Mouse (Mus musculus) forebrain, postnatal 0 days (tissue): ENCODE data around the gene Upb1. TPM values are rescaled to one million over a fixed set of nuclear protein-coding genes. Genes with fewer than 3 reads are reported as not detected.
A peak's percentile ranks its signal among the peaks of the same experiment; 100 is the strongest.
"Not testable (repeated sequence)": the region's sequence is repeated elsewhere in the genome, so short reads cannot be mapped to it uniquely, and the experiment has no call there.

Source experiments
- ATAC-seq: fragments of 200-750 bp; cut with Nextera tagmentation; 2 replicates; pipeline ENCODE4 v1.8.0; 2017; ENCODE audit warnings: mild to moderate bottlenecking, moderate library complexity
- DNase-seq: peaks from one replicate; pipeline ENCODE4 v3.0.0-alpha.2; 2015
- H3K27ac ChIP-seq: fragments of 300-500 bp; sonication (generic); 2 replicates; pipeline ENCODE4 v1.5.1; 2014; ENCODE audit warnings: low read depth, mild to moderate bottlenecking, antibody characterized with exemption, low read length, moderate library complexity, mixed read lengths
- H3K27me3 ChIP-seq: fragments of 300-500 bp; sonication (generic); 2 replicates; pipeline ENCODE4 v1.6.1; 2014; ENCODE audit warnings: mild to moderate bottlenecking, low read length, mixed read lengths; ENCODE audit not compliant: insufficient read depth
- H3K36me3 ChIP-seq: fragments of 300-500 bp; sonication (generic); 2 replicates; pipeline ENCODE4 v1.6.1; 2014; ENCODE audit warnings: mild to moderate bottlenecking, moderate library complexity; ENCODE audit not compliant: insufficient read depth
- H3K4me1 ChIP-seq: fragments of 300-500 bp; sonication (generic); 2 replicates; pipeline ENCODE4 v1.6.1; 2014; ENCODE audit warnings: antibody characterized with exemption; ENCODE audit not compliant: insufficient read depth
- H3K4me2 ChIP-seq: fragments of 300-500 bp; sonication (generic); 2 replicates; pipeline ENCODE4 v1.6.1; 2014; ENCODE audit warnings: low read depth, mild to moderate bottlenecking, moderate library complexity
- H3K4me3 ChIP-seq: fragments of 300-500 bp; sonication (generic); 2 replicates; pipeline ENCODE4 v1.5.1; 2014; ENCODE audit warnings: low read depth, low read length, mixed read lengths
- H3K9ac ChIP-seq: fragments of 300-500 bp; sonication (generic); 2 replicates; pipeline ENCODE4 v1.6.1; 2014; ENCODE audit warnings: mild to moderate bottlenecking
- H3K9me3 ChIP-seq: fragments of 300-500 bp; sonication (generic); 2 replicates; pipeline ENCODE4 v1.6.1; 2016; ENCODE audit warnings: low read length
- CTCF ChIP-seq: sonication (generic); IDR thresholded peaks from 2 replicates; pipeline ENCODE4 v1.5.1; 2016; ENCODE audit warnings: antibody characterized with exemption, control low read depth, low read depth
- WGBS: fragments of 180-500 bp; shearing (Covaris S2); extraction: QIAGEN DNeasy Blood & Tissue Kit; methylation state at CpG from one replicate; pipeline ENCODE4 v1.1.7; 2014; 5-methylcytosine and 5-hydroxymethylcytosine counted together
- polyA plus RNA-seq: library from polyadenylated mRNA; unstranded; fragments of >200 nt; fragmentation: Nextera tagmentation; extraction: Ambion mirVana; gene quantifications from 2 replicates; pipeline ENCODE4 v1.2.1, GENCODE M21; 2015
- total RNA-seq: library from RNA; depleted of rRNA; stranded (reverse); fragments of >200 nt; gene quantifications from 2 replicates; pipeline ENCODE4 v1.2.3, GENCODE M21; 2014

The Upb1 gene
- total and polyA plus RNA-seq, 2 experiments from 2014 or later = 0.58 to 0.62 TPM

- 79% methylated on average over 3 of the region's 3 CpGs for whole genome bisulfite sequencing
- H3K4me1 ChIP-seq = no peaks in the 10 kb centered on the region
- DNase-seq = no peak
Observed at GRCm38 (mm10) chr10:75462728-75463127, 61.8 kb downstream of the Upb1 start.

GRCm38 (mm10) chr10:75465781-75466550, 65.1 kb downstream of the Upb1 start:
- peak; percentile 34 for DNase-seq
- Histone ChIP-seq H3K4me3 (no peak overlapping the region), H3K9me3 (no peaks in the 10 kb centered on the region), H3K27me3 (no peaks in the 10 kb centered on the region), H3K27ac (no peak overlapping the region), H3K36me3 (no peaks in the 10 kb centered on the region), H3K9ac (no peak overlapping the region), H3K4me1 (no peaks in the 10 kb centered on the region), H3K4me2 (no peak overlapping the region)
- no peak for TF ChIP-seq CTCF
- peak; percentile 86 for ATAC-seq
- 59% methylated on average over 6 of the region's 6 CpGs for WGBS

More at GRCm38 (mm10) chr10:75462728-75463127, 61.8 kb downstream of the Upb1 start:
- H3K4me3 ChIP-seq = no peak overlapping the region
- no peak for ATAC-seq
- no peaks in the 10 kb centered on the region for H3K9me3 ChIP-seq
- H3K27ac ChIP-seq = no peak overlapping the region
- H3K27me3 ChIP-seq = no peaks in the 10 kb centered on the region
- no peak overlapping the region for H3K4me2 ChIP-seq
- TF ChIP-seq CTCF = no peak
- H3K9ac ChIP-seq = no peak overlapping the region
- no peaks in the 10 kb centered on the region for H3K36me3 ChIP-seq

GRCm38 (mm10) chr10:75473411-75473810, 72.5 kb downstream of the Upb1 start:
- H3K4me2 ChIP-seq = no peak overlapping the region
- H3K27me3 ChIP-seq = no peaks in the 10 kb centered on the region
- no peak for TF ChIP-seq CTCF
- H3K4me3 ChIP-seq = no peak overlapping the region
- 79% methylated on average over 8 of the region's 8 CpGs for WGBS
- peaks cover 12% of the 10 kb centered on the region; the same call in 1 of the 2 replicates for H3K4me1 ChIP-seq
- H3K27ac ChIP-seq = no peak overlapping the region
- no peaks in the 10 kb centered on the region for H3K9me3 ChIP-seq
- no peak overlapping the region for H3K9ac ChIP-seq
- no peaks in the 10 kb centered on the region for H3K36me3 ChIP-seq
- no peak for DNase-seq
- no peak for ATAC-seq

GRCm38 (mm10) chr10:75474571-75474970, 73.7 kb downstream of the Upb1 start:
- H3K4me1 ChIP-seq = peaks cover 12% of the 10 kb centered on the region; the same call in 1 of the 2 replicates
- H3K27ac ChIP-seq = no peak overlapping the region; the same call in 1 of the 2 replicates
- H3K9me3 ChIP-seq = no peaks in the 10 kb centered on the region
- H3K36me3 ChIP-seq = no peaks in the 10 kb centered on the region
- no peak overlapping the region for H3K9ac ChIP-seq
- no peak overlapping the region for H3K4me2 ChIP-seq
- WGBS = 45% methylated on average over 5 of the region's 5 CpGs
- no peak for ATAC-seq
- TF ChIP-seq CTCF = no peak
- no peak overlapping the region for H3K4me3 ChIP-seq
- H3K27me3 ChIP-seq = no peaks in the 10 kb centered on the region
- no peak for DNase-seq

GRCm38 (mm10) chr10:75475139-75475850, 74.4 kb downstream of the Upb1 start:
- H3K4me1 ChIP-seq = peaks cover 12% of the 10 kb centered on the region; the same call in 1 of the 2 replicates
- DNase-seq (peak; percentile 43), ATAC-seq (peak; percentile 91)
- not testable (repeated sequence) for H3K27me3 ChIP-seq, H3K9ac ChIP-seq, H3K4me2 ChIP-seq, H3K9me3 ChIP-seq, H3K36me3 ChIP-seq, H3K4me3 ChIP-seq
- peak overlapping the region; percentile 29; the same call in 1 of the 2 replicates for H3K27ac ChIP-seq
- 30% methylated on average over 4 of the region's 6 CpGs for WGBS

GRCm38 (mm10) chr10:75477034-75477433, 76.1 kb downstream of the Upb1 start:
- Histone ChIP-seq H3K4me2 (no peak overlapping the region), H3K9me3 (no peaks in the 10 kb centered on the region), H3K4me3 (no peak overlapping the region), H3K27me3 (no peaks in the 10 kb centered on the region), H3K27ac (no peak overlapping the region), H3K9ac (no peak overlapping the region), H3K36me3 (no peaks in the 10 kb centered on the region), H3K4me1 (peaks cover 12% of the 10 kb centered on the region; the same call in 1 of the 2 replicates)
- 83% methylated on average over 9 of the region's 9 CpGs for WGBS
- ATAC-seq = no peak
- TF ChIP-seq CTCF = no peak
- DNase-seq = no peak

- ATAC-seq = no peak
- DNase-seq = no peak
- Histone ChIP-seq H3K4me1 (peaks cover 6% of the 10 kb centered on the region; the same call in 1 of the 2 replicates), H3K4me2 (no peak overlapping the region), H3K4me3 (no peak overlapping the region), H3K27me3 (no peaks in the 10 kb centered on the region), H3K36me3 (no peaks in the 10 kb centered on the region), H3K9me3 (no peaks in the 10 kb centered on the region), H3K9ac (no peak overlapping the region), H3K27ac (no peak overlapping the region)
- WGBS = 94% methylated on average over 2 of the region's 2 CpGs
- no peak for TF ChIP-seq CTCF
Observed at GRCm38 (mm10) chr10:75479955-75480354, 79.0 kb downstream of the Upb1 start.
